Mouse (Mus musculus): ENCODE results near the gene Cd19. TPM values are rescaled to one million over a fixed set of nuclear protein-coding genes. Genes with fewer than 3 reads are reported as not detected.

Gene Cd19
- total and polyA plus RNA-seq, 3 experiments, result not detected

GRCm38 (mm10) chr7:126430167-126430566 is 15.5 kb upstream of the Cd19 start:
- no peaks in the 10 kb centered on the region for H3K9me3 ChIP-seq (replicated peaks; ENCODE audit: insufficient read depth, low read length)
- H3K9ac ChIP-seq (ENCODE audit: control insufficient read depth, low read depth, low read length, poor library complexity, severe bottlenecking), result no peak overlapping the region
- no peak for TF ChIP-seq BHLHE40 (IDR thresholded peaks at IDR 0.05; ENCODE audit: borderline replicate concordance, low read depth, low read length)
- H3K4me3 ChIP-seq (ENCODE audit: control insufficient read depth in 1 of 2, insufficient read depth in 1 of 2, low read depth in 2 of 2, low read length in 2 of 2), result no peak overlapping the region
- H3K4me1 ChIP-seq (ENCODE audit: control insufficient read depth in 1 of 2, insufficient read depth in 2 of 2, low read length in 2 of 2), result peaks cover 0 to 6% of the 10 kb centered on the region in 2 experiments; a peak in 2 of 4 replicates
- H3K27ac ChIP-seq (ENCODE audit: control insufficient read depth, low read depth, low read length), result no peak overlapping the region
- H3K27me3 ChIP-seq (ENCODE audit: control insufficient read depth in 1 of 2, insufficient read depth in 2 of 2, low read length in 2 of 2), result no peaks in the 10 kb centered on the region
- DNase-seq (ENCODE audit: low read depth, low spot score), result no peak
- no peaks in the 10 kb centered on the region for H3K79me2 ChIP-seq (ENCODE audit: control insufficient read depth, insufficient read depth, low read length, poor library complexity)
- H3K36me3 ChIP-seq (ENCODE audit: control insufficient read depth in 1 of 2, insufficient read depth in 2 of 2, low read length in 2 of 2), result peaks cover 0 to 4% of the 10 kb centered on the region in 2 experiments; a peak in 2 of 4 replicates

GRCm38 (mm10) chr7:126429503-126429898 is 14.8 kb upstream of the Cd19 start:
- DNase-seq (ENCODE audit: low read depth, low spot score), result no peak
- Histone ChIP-seq H3K36me3 (ENCODE audit: control insufficient read depth in 1 of 2, insufficient read depth in 2 of 2, low read length in 2 of 2) (peaks cover 0 to 4% of the 10 kb centered on the region in 2 experiments; a peak in 2 of 4 replicates), H3K79me2 (ENCODE audit: control insufficient read depth, insufficient read depth, low read length, poor library complexity) (no peaks in the 10 kb centered on the region), H3K9me3 (replicated peaks; ENCODE audit: insufficient read depth, low read length) (no peaks in the 10 kb centered on the region), H3K27ac (ENCODE audit: control insufficient read depth, low read depth, low read length) (no peak overlapping the region), H3K27me3 (ENCODE audit: control insufficient read depth in 1 of 2, insufficient read depth in 2 of 2, low read length in 2 of 2) (no peaks in the 10 kb centered on the region), H3K9ac (ENCODE audit: control insufficient read depth, low read depth, low read length, poor library complexity, severe bottlenecking) (no peak overlapping the region), H3K4me1 (ENCODE audit: control insufficient read depth in 1 of 2, insufficient read depth in 2 of 2, low read length in 2 of 2) (peaks cover 0 to 6% of the 10 kb centered on the region in 2 experiments; a peak in 2 of 4 replicates), H3K4me3 (ENCODE audit: control insufficient read depth in 1 of 2, insufficient read depth in 1 of 2, low read depth in 2 of 2, low read length in 2 of 2) (peak overlapping the region; percentile 29 to 81; a peak in 3 of 4 replicates)
- no peak for TF ChIP-seq POLR2A (IDR thresholded peaks at IDR 0.05; ENCODE audit: control insufficient read depth in 1 of 2, insufficient read depth in 1 of 2, low read depth in 1 of 2, low read length in 2 of 2, poor library complexity in 1 of 2)
- no peak for TF ChIP-seq CHD2 (IDR thresholded peaks at IDR 0.05; ENCODE audit: low read length)
- no peak for TF ChIP-seq RCOR1 (IDR thresholded peaks at IDR 0.05; ENCODE audit: low read depth, low read length)
- no peak for TF ChIP-seq MAZ (IDR thresholded peaks at IDR 0.05; ENCODE audit: low read depth, low read length)
- TF ChIP-seq USF2 (IDR thresholded peaks at IDR 0.05; ENCODE audit: borderline replicate concordance in 1 of 2, insufficient read depth in 1 of 2, low read depth in 1 of 2, low read length in 2 of 2), result no peak
- no peak for TF ChIP-seq MXI1 (IDR thresholded peaks at IDR 0.05; ENCODE audit: low read depth, low read length)

- no peaks in the 10 kb centered on the region for H3K27me3 ChIP-seq (ENCODE audit: control insufficient read depth in 1 of 2, insufficient read depth in 2 of 2, low read length in 2 of 2)
- peaks cover 0 to 4% of the 10 kb centered on the region in 2 experiments; a peak in 2 of 4 replicates for H3K36me3 ChIP-seq (ENCODE audit: control insufficient read depth in 1 of 2, insufficient read depth in 2 of 2, low read length in 2 of 2)
- peak within 1 kb of the TSS; percentile 71 to 81 for H3K4me3 ChIP-seq (ENCODE audit: control insufficient read depth in 1 of 2, insufficient read depth in 1 of 2, low read depth in 2 of 2, low read length in 2 of 2)
- H3K9ac ChIP-seq (ENCODE audit: control insufficient read depth, low read depth, low read length, poor library complexity, severe bottlenecking), result peak within 1 kb of the TSS; percentile 94
- no peaks in the 10 kb centered on the region for H3K79me2 ChIP-seq (ENCODE audit: control insufficient read depth, insufficient read depth, low read length, poor library complexity)
- peaks cover 0 to 6% of the 10 kb centered on the region in 2 experiments; a peak in 2 of 4 replicates for H3K4me1 ChIP-seq (ENCODE audit: control insufficient read depth in 1 of 2, insufficient read depth in 2 of 2, low read length in 2 of 2)
- H3K27ac ChIP-seq (ENCODE audit: control insufficient read depth, low read depth, low read length), result peak within 1 kb of the TSS; percentile 70
- peak; percentile 85 for DNase-seq (ENCODE audit: low read depth, low spot score)
- no peaks in the 10 kb centered on the region for H3K9me3 ChIP-seq (replicated peaks; ENCODE audit: insufficient read depth, low read length)
- 0 out of 2 replicates have a peak, but pooled peaks have one; percentile 6 for TF ChIP-seq NRF1 (IDR thresholded peaks at IDR 0.05; ENCODE audit: insufficient read depth, low read depth, low read length, poor library complexity, severe bottlenecking)
- TF ChIP-seq ZNF384 (IDR thresholded peaks at IDR 0.05; ENCODE audit: low read depth, low read length), result no peak
- TF ChIP-seq MYB (IDR thresholded peaks at IDR 0.05; ENCODE audit: low read depth, low read length), result no peak
- TF ChIP-seq ZKSCAN1 (IDR thresholded peaks at IDR 0.05; ENCODE audit: low read depth, low read length), result no peak
- peak; percentile 63 for TF ChIP-seq NELFE (IDR thresholded peaks at IDR 0.05; ENCODE audit: low read depth, low read length)
- peak; percentile 72 for TF ChIP-seq SIN3A (IDR thresholded peaks at IDR 0.05; ENCODE audit: low read length)
- no peak for TF ChIP-seq MAFK (IDR thresholded peaks at IDR 0.05; ENCODE audit: borderline replicate concordance, low read depth, low read length)
- peak; percentile 48 for TF ChIP-seq KAT2A (conservative IDR thresholded peaks at IDR 0.05; ENCODE audit: low read depth, low read length)
- no peak for TF ChIP-seq CHD2 (IDR thresholded peaks at IDR 0.05; ENCODE audit: low read length)
- TF ChIP-seq MXI1 (IDR thresholded peaks at IDR 0.05; ENCODE audit: low read depth, low read length), result peak; percentile 75
- no peak for TF ChIP-seq TAL1 (IDR thresholded peaks at IDR 0.05; ENCODE audit: low read length)
- TF ChIP-seq HCFC1 (IDR thresholded peaks at IDR 0.05; ENCODE audit: low read depth, low read length), result peak; percentile 75
- TF ChIP-seq POLR2A (IDR thresholded peaks at IDR 0.05; ENCODE audit: control insufficient read depth in 1 of 2, insufficient read depth in 1 of 2, low read depth in 1 of 2, low read length in 2 of 2, poor library complexity in 1 of 2), result peak; percentile 64 to 71; a peak in 2 of 4 replicates
- TF ChIP-seq ELF1 (IDR thresholded peaks at IDR 0.05; ENCODE audit: low read depth, low read length), result peak; percentile 96
- TF ChIP-seq POLR2AphosphoS2 (IDR thresholded peaks at IDR 0.05; ENCODE audit: low read length), result no peak
- no peak for TF ChIP-seq JUND (IDR thresholded peaks at IDR 0.05; ENCODE audit: low read depth, low read length)
- peak; percentile 33; the same call in 1 of the 2 replicates for TF ChIP-seq MAX (IDR thresholded peaks at IDR 0.05; ENCODE audit: low read length)
- no peak for TF ChIP-seq CHD1 (IDR thresholded peaks at IDR 0.05; ENCODE audit: low read depth, low read length)
- TF ChIP-seq ZMIZ1 (IDR thresholded peaks at IDR 0.05; ENCODE audit: low read depth, low read length), result no peak
Observed at GRCm38 (mm10) chr7:126428631-126429502, 14.2 kb upstream of the Cd19 start, which contains the start of gene Rabep2. Gene Rabep2 (plus strand): TSS chr7:126428759.
